Mouse (Mus musculus) liver, embryonic 14.5 days (tissue): Measurements from ENCODE around the gene Exoc6b.

Experiments used
- CTCF ChIP-seq: IDR thresholded peaks from 2 replicates; pipeline ENCODE4 v1.5.1; 2016; ENCODE audit warnings: antibody characterized with exemption, low read depth, control low read depth
- EP300 ChIP-seq: IDR thresholded peaks from 2 replicates; pipeline ENCODE4 v1.6.1; 2016; ENCODE audit warnings: antibody characterized with exemption, low read depth

DNA sequence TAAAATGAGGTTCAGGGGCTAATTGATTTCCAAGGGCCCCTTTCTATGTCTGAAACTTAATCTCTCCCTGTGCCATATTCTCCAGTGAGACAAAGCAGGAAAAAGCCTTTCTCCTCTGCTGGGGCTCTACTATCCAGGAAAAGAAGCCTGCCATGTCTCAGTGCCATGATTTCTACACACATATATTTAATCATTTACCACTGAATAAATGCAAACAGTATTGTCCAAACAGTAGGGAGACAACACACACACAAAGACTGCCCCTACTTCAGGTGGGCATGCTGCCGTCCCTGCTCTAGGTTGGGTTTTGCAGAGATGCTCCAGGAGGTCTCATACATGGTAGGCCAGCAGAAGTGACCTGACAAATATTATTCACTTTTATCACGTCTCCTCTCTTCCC lies 422.6 kb downstream of the Exoc6b start:
- TF ChIP-seq CTCF = no peak
- TF ChIP-seq EP300 = no peak
